Mouse (Mus musculus) CH12.LX (cell line): ENCODE results near the gene Kirrel3.

Experiments used
- CTCF ChIP-seq, 2 experiments: IDR thresholded peaks in 1 of 2; conservative IDR thresholded peaks in 1 of 2; 2 replicates each; pipeline ENCODE4 v1.5.1; 2011 to 2012; ENCODE audit warnings: low read depth in 2 of 2, low read length in 2 of 2, improper control_type of control experiment in 1 of 2, inconsistent platforms in 1 of 2, mild to moderate bottlenecking in 1 of 2, moderate library complexity in 1 of 2
- EP300 ChIP-seq: IDR thresholded peaks from 2 replicates; pipeline ENCODE4 v1.6.1; 2011; ENCODE audit warnings: low read length, improper control_type of control experiment
- MXI1 ChIP-seq: IDR thresholded peaks from 2 replicates; pipeline ENCODE4 v1.6.1; 2011; ENCODE audit warnings: mild to moderate bottlenecking, low read depth, low read length, improper control_type of control experiment

GRCm38 (mm10) chr9:34858071-34858470 lies 372.4 kb downstream of the Kirrel3 start:
- TF ChIP-seq CTCF (conservative IDR thresholded peaks at IDR 0.05 in 1 of 2, IDR thresholded peaks at IDR 0.05 in 1 of 2; ENCODE audit: low read depth in 2 of 2, low read length in 2 of 2) (no peak), MXI1 (no peak), EP300 (no peak)
